Mouse (Mus musculus): ENCODE measurements around the gene Plekha5. TPM values are rescaled to one million over a fixed set of nuclear protein-coding genes. Genes with fewer than 3 reads are reported as not detected.
A peak's percentile ranks its signal among the peaks of the same experiment; 100 is the strongest.

Plekha5 gene
- polyA plus RNA-seq, 1 experiment from 2014 or later, result 26.1 TPM

GRCm38 (mm10) chr6:140411996-140412395 is 11.9 kb upstream of the Plekha5 start:
- H3K36me3 ChIP-seq (ENCODE audit: control insufficient read depth, insufficient read depth, low read length), result no peaks in the 10 kb centered on the region
- 79% methylated on average over 3 of the region's 3 CpGs for WGBS
- no peaks in the 10 kb centered on the region for H3K4me1 ChIP-seq (ENCODE audit: control insufficient read depth in 2 of 2, insufficient read depth in 2 of 2, low read length in 2 of 2)
- no peak for ATAC-seq (ENCODE audit: insufficient number of reproducible peaks, insufficient read depth, low FRiP score, low read depth)
- H3K9me3 ChIP-seq (ENCODE audit: control insufficient read depth, low read length), result no peaks in the 10 kb centered on the region; the same call in 1 of the 2 replicates
- no peak overlapping the region for H3K9ac ChIP-seq (ENCODE audit: low read length)
- H3K27me3 ChIP-seq (ENCODE audit: control insufficient read depth, insufficient read depth, low read length), result no peaks in the 10 kb centered on the region
- H3K4me2 ChIP-seq (ENCODE audit: low read length), result no peak overlapping the region
- no peak overlapping the region for H3K27ac ChIP-seq (replicated peaks in 1 of 2; ENCODE audit: control insufficient read depth in 1 of 2, insufficient read depth in 1 of 2, low read depth in 2 of 2, low read length in 2 of 2)
- H3K4me3 ChIP-seq (ENCODE audit: control insufficient read depth in 1 of 2, insufficient read depth in 1 of 2, low read depth in 1 of 2, low read length in 2 of 2), result no peak overlapping the region

- Histone ChIP-seq H3K9ac (ENCODE audit: low read length) (peak overlapping the region; percentile 86), H3K4me1 (ENCODE audit: control insufficient read depth in 2 of 2, insufficient read depth in 2 of 2, low read length in 2 of 2) (peaks cover 0 to 9% of the 10 kb centered on the region in 2 experiments; a peak in 2 of 4 replicates), H3K4me3 (ENCODE audit: control insufficient read depth in 1 of 2, insufficient read depth in 1 of 2, low read depth in 1 of 2, low read length in 2 of 2) (peak overlapping the region; percentile 81 to 84), H3K27ac (replicated peaks in 1 of 2; ENCODE audit: control insufficient read depth in 1 of 2, insufficient read depth in 1 of 2, low read depth in 2 of 2, low read length in 2 of 2) (peak overlapping the region in 1 of 2 experiments; percentile 65; a peak in 2 of 4 replicates), H3K27me3 (ENCODE audit: control insufficient read depth, insufficient read depth, low read length) (no peaks in the 10 kb centered on the region), H3K4me2 (ENCODE audit: low read length) (peak overlapping the region; percentile 76), H3K9me3 (ENCODE audit: control insufficient read depth, low read length) (peaks cover 6% of the 10 kb centered on the region; the same call in 1 of the 2 replicates), H3K36me3 (ENCODE audit: control insufficient read depth, insufficient read depth, low read length) (no peaks in the 10 kb centered on the region; the same call in 1 of the 2 replicates)
- 13% methylated on average over 29 of the region's 29 CpGs for WGBS
- ATAC-seq (ENCODE audit: insufficient number of reproducible peaks, insufficient read depth, low FRiP score, low read depth), result no peak
Observed at GRCm38 (mm10) chr6:140423041-140423845, 611 bp upstream of the Plekha5 start.

DNA sequence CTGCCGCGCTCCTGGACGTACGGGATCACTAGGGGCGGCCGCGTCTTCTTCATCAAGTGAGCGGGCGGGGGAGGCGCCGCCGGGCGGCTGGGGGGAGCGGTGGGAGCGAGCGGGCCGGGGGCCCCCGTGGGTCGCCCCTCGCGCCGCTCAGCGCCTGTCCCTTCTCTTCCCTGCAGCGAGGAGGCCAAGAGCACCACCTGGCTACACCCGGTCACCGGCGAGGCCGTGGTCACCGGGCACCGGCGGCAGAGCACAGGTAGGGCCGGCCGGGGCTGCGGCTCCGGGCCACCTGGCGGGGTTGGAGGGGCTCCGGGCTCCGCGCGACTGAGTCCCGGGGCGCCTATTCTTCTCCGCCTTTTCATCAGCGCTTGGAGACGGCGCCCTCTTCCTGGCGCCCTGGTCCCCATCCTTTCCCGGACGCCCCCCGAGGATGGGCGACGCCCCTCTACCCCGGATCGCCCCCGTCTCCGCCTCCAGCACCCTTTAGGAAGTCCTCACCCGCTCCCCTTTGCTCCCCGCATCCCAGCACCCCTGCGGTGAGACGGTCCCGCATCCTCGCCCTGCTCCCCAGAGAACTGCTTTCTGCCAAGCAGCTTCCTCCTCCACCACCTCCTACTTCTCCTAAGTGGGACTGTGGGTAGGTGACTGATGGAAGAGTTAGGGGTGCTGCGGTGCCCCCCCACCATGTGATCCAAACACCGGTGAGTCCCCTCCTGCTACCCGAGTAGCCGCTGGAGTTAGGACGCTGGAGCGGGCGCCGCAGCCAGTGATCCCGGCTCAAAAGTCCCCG is 542 bp downstream of the Plekha5 start:
- WGBS, result under 1% methylated on average over 42 of the region's 72 CpGs
- ATAC-seq (ENCODE audit: insufficient number of reproducible peaks, insufficient read depth, low FRiP score, low read depth), result peak; percentile 63
- Histone ChIP-seq H3K27ac (replicated peaks in 1 of 2; ENCODE audit: control insufficient read depth in 1 of 2, insufficient read depth in 1 of 2, low read depth in 2 of 2, low read length in 2 of 2) (peak overlapping the region in 1 of 2 experiments; percentile 65; a peak in 2 of 4 replicates), H3K4me1 (ENCODE audit: control insufficient read depth in 2 of 2, insufficient read depth in 2 of 2, low read length in 2 of 2) (peaks cover 0 to 9% of the 10 kb centered on the region in 2 experiments; a peak in 2 of 4 replicates), H3K9ac (ENCODE audit: low read length) (peak overlapping the region; percentile 86), H3K4me3 (ENCODE audit: control insufficient read depth in 1 of 2, insufficient read depth in 1 of 2, low read depth in 1 of 2, low read length in 2 of 2) (peak overlapping the region; percentile 81 to 84), H3K36me3 (ENCODE audit: control insufficient read depth, insufficient read depth, low read length) (peaks cover 8% of the 10 kb centered on the region; the same call in 1 of the 2 replicates), H3K4me2 (ENCODE audit: low read length) (peak overlapping the region; percentile 76), H3K9me3 (ENCODE audit: control insufficient read depth, low read length) (peaks cover 4% of the 10 kb centered on the region; the same call in 1 of the 2 replicates), H3K27me3 (ENCODE audit: control insufficient read depth, insufficient read depth, low read length) (no peaks in the 10 kb centered on the region)

DNA sequence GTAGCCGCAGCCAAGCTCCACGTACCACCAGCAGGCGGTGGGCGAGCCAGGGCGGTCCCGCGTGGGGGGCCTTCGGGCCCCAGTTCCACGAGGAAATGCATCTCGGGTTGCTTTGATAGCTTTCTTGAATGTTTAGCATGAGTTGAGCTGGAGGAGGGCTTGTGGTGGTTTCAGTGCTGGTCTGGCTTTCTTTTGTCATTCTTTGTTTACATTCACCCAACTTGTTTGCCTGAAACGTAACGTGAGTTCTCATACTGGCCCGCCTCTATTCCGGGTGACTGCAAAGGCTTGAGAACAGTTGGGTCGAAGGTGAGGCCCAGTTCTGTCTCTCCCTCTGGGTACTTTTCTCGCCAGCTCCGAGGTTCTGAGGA is 1.1 kb downstream of the Plekha5 start:
- no peak for ATAC-seq (ENCODE audit: insufficient number of reproducible peaks, insufficient read depth, low FRiP score, low read depth)
- Histone ChIP-seq H3K4me2 (ENCODE audit: low read length) (peak overlapping the region; percentile 76), H3K27ac (replicated peaks in 1 of 2; ENCODE audit: control insufficient read depth in 1 of 2, insufficient read depth in 1 of 2, low read depth in 2 of 2, low read length in 2 of 2) (no peak overlapping the region), H3K4me3 (ENCODE audit: control insufficient read depth in 1 of 2, insufficient read depth in 1 of 2, low read depth in 1 of 2, low read length in 2 of 2) (peak overlapping the region; percentile 81 to 84), H3K27me3 (ENCODE audit: control insufficient read depth, insufficient read depth, low read length) (no peaks in the 10 kb centered on the region), H3K4me1 (ENCODE audit: control insufficient read depth in 2 of 2, insufficient read depth in 2 of 2, low read length in 2 of 2) (peaks cover 0 to 9% of the 10 kb centered on the region in 2 experiments; a peak in 2 of 4 replicates), H3K36me3 (ENCODE audit: control insufficient read depth, insufficient read depth, low read length) (peaks cover 8% of the 10 kb centered on the region; the same call in 1 of the 2 replicates), H3K9me3 (ENCODE audit: control insufficient read depth, low read length) (no peaks in the 10 kb centered on the region), H3K9ac (ENCODE audit: low read length) (peak overlapping the region; percentile 86)
- 2% methylated on average over 17 of the region's 17 CpGs for WGBS

DNA sequence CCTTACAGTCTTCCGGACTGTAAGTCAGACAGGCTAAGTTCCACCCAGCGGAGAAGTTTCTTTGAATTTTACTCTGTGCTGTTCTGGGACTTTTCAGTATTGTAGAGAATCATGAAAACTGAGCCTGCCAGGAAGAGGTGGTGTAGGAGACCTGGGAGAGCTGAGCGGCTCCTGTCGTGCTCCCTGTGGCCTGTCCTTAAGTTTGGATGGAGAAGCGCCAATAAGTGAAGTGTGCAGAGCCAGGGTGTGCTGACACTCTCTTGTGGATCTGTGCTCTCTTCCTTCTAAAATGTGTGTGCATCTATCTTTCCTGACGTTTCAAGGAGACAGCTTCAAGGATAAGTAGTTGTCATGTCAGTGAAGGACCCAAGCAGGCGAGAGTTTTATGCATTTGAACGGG is 5.4 kb downstream of the Plekha5 start:
- 74% methylated on average over 8 of the region's 8 CpGs for WGBS
- Histone ChIP-seq H3K4me1 (ENCODE audit: control insufficient read depth in 2 of 2, insufficient read depth in 2 of 2, low read length in 2 of 2) (peaks cover 0 to 9% of the 10 kb centered on the region in 2 experiments; a peak in 2 of 4 replicates), H3K36me3 (ENCODE audit: control insufficient read depth, insufficient read depth, low read length) (peaks cover 30% of the 10 kb centered on the region)

GRCm38 (mm10) chr6:140432363-140432762 is 8.5 kb downstream of the Plekha5 start:
- ATAC-seq (ENCODE audit: insufficient number of reproducible peaks, insufficient read depth, low FRiP score, low read depth), result no peak
- no peak overlapping the region for H3K9ac ChIP-seq (ENCODE audit: low read length)
- H3K27ac ChIP-seq (replicated peaks in 1 of 2; ENCODE audit: control insufficient read depth in 1 of 2, insufficient read depth in 1 of 2, low read depth in 2 of 2, low read length in 2 of 2), result no peak overlapping the region
- no peak overlapping the region for H3K4me3 ChIP-seq (ENCODE audit: control insufficient read depth in 1 of 2, insufficient read depth in 1 of 2, low read depth in 1 of 2, low read length in 2 of 2)
- 95% methylated on average over 9 of the region's 9 CpGs for WGBS
- H3K27me3 ChIP-seq (ENCODE audit: control insufficient read depth, insufficient read depth, low read length), result no peaks in the 10 kb centered on the region
- no peaks in the 10 kb centered on the region for H3K4me1 ChIP-seq (ENCODE audit: control insufficient read depth in 2 of 2, insufficient read depth in 2 of 2, low read length in 2 of 2)
- peaks cover 30% of the 10 kb centered on the region for H3K36me3 ChIP-seq (ENCODE audit: control insufficient read depth, insufficient read depth, low read length)
- H3K9me3 ChIP-seq (ENCODE audit: control insufficient read depth, low read length), result no peaks in the 10 kb centered on the region
- no peak overlapping the region for H3K4me2 ChIP-seq (ENCODE audit: low read length)

More for the DNA sequence above, 5.4 kb downstream of the Plekha5 start:
- no peak overlapping the region for H3K4me3 ChIP-seq (ENCODE audit: control insufficient read depth in 1 of 2, insufficient read depth in 1 of 2, low read depth in 1 of 2, low read length in 2 of 2)
- H3K27me3 ChIP-seq (ENCODE audit: control insufficient read depth, insufficient read depth, low read length), result no peaks in the 10 kb centered on the region
- H3K9me3 ChIP-seq (ENCODE audit: control insufficient read depth, low read length), result no peaks in the 10 kb centered on the region
- H3K4me2 ChIP-seq (ENCODE audit: low read length), result no peak overlapping the region
- H3K9ac ChIP-seq (ENCODE audit: low read length), result no peak overlapping the region
- ATAC-seq (ENCODE audit: insufficient number of reproducible peaks, insufficient read depth, low FRiP score, low read depth), result no peak
- H3K27ac ChIP-seq (replicated peaks in 1 of 2; ENCODE audit: control insufficient read depth in 1 of 2, insufficient read depth in 1 of 2, low read depth in 2 of 2, low read length in 2 of 2), result no peak overlapping the region

- ATAC-seq (ENCODE audit: insufficient number of reproducible peaks, insufficient read depth, low FRiP score, low read depth), result no peak
- Histone ChIP-seq H3K4me1 (ENCODE audit: control insufficient read depth in 2 of 2, insufficient read depth in 2 of 2, low read length in 2 of 2) (peaks cover 0 to 3% of the 10 kb centered on the region in 2 experiments; a peak in 1 of 4 replicates), H3K9me3 (ENCODE audit: control insufficient read depth, low read length) (no peaks in the 10 kb centered on the region), H3K27ac (replicated peaks in 1 of 2; ENCODE audit: control insufficient read depth in 1 of 2, insufficient read depth in 1 of 2, low read depth in 2 of 2, low read length in 2 of 2) (no peak overlapping the region), H3K9ac (ENCODE audit: low read length) (no peak overlapping the region), H3K4me3 (ENCODE audit: control insufficient read depth in 1 of 2, insufficient read depth in 1 of 2, low read depth in 1 of 2, low read length in 2 of 2) (no peak overlapping the region), H3K27me3 (ENCODE audit: control insufficient read depth, insufficient read depth, low read length) (no peaks in the 10 kb centered on the region), H3K36me3 (ENCODE audit: control insufficient read depth, insufficient read depth, low read length) (0 out of 2 replicates have a peak, but pooled peaks cover 9% of the 10 kb centered on the region), H3K4me2 (ENCODE audit: low read length) (no peak overlapping the region)
- 87% methylated on average over 5 of the region's 5 CpGs for WGBS
Observed at GRCm38 (mm10) chr6:140443374-140443773, 19.5 kb downstream of the Plekha5 start.
